Mouse (Mus musculus): ENCODE data around the gene Cldn8.

Gene Cldn8

DNA sequence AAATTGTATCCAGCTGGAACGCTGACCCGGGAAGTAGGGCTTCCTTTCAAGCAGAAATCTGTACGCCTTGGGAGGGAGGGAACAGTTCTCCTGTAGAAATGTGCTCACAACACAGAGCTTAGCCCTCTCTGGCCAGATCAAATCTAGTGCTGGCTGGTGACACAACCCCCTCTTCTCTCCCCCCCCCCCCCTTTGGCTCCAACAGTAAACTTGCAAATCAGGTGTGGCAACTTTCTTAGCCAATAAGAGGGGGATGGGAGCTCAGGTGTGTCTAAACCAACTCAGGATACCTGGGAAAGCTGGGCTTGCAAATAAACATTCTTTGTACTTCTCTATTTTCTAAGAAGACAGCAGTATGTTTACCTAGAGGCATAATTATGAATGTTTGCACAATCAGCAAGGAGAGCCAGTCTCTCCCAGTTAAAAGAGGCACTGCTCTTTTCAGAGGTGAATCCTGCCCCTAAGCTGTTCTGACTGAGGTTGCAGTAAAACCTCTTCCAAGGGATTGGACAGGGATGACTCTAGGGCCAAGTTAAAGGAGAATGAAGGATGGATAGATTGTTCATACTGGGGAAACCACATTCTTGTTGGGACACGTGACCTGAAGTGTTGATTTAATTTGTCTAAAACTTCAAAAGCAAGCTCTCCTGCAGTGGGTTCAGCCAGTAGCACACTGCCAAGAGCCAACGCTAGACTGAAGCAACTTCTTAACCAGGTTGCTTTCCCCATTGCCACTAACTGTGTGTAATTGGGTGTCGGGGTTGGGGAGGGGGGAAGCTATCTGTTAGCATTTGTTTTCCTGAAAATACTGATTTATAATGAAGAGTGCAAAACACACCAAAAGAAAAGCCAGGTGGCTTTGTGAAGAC, at the start of gene Cldn8:
TSS of gene Cldn8 (minus strand) at position 139 of the 869 bp plus-strand sequence.
- TF ChIP-seq GATA4 (IDR thresholded peaks at IDR 0.05; ENCODE audit: insufficient replicate concordance, low read length), result no peak

DNA sequence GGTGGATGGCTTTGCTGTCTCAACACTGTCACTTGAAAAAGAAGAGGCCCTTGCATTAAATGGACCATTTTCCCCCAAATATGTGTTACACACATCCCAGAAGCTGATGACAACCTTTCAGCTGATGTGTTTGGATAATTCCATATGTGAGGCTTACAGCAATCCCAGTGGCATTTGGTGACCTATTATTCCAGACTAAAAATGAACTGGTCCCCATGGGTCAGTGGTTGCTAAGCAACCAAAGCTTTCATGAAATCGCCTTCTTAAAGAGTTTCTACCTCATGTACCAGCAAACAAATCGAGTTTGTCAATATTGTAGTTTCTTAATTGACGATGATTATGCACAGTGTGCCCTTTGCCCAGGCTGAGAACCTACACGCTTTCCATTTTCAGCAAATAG, 49.7 kb upstream of the Cldn8 start:
- no peak for TF ChIP-seq GATA4 (IDR thresholded peaks at IDR 0.05; ENCODE audit: insufficient replicate concordance, low read length)

DNA sequence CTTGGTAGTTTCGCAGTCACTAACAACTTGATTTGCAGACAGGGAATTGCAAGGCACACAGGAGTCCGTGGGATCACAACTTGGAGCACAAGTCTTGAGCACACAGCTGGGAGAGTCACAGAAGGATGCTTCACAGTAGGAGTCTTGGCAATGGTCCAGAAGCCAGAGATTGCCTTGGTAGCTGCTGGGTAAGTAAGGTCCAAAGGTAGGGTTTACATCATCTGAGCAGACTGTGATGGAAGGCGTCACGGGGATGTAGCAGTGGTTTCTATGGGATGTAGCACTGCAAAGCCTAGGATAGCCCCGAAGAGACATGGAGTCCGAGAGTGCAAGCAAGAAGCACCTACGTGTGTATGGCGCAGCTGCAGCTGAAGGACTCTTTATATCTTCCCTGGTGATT, 48.9 kb upstream of the Cldn8 start, which contains the start of gene Krtap24-1:
TSS of gene Krtap24-1 (minus strand) at position 358 of the 400 bp plus-strand sequence.
- no peak for TF ChIP-seq GATA4 (IDR thresholded peaks at IDR 0.05; ENCODE audit: insufficient replicate concordance, low read length)

DNA sequence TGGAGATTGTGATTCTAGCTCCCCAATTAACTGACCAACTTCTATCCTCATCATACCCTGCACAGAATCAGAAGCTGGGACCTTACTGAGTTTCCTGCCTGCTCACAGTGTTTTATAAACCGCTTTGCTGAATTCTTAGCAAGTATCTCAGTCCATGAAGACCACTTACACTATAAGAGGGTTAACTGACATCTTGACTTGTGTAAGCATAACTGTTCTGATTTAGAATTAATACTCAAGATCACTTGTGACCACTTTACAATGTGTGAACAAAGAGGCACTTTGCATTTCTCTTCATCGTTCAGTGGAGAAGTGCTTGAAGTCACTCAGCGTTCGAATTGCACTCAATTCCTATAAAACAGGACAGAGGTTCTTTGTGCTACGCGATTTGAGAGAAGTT, 41.6 kb upstream of the Cldn8 start:
- TF ChIP-seq GATA4 (IDR thresholded peaks at IDR 0.05; ENCODE audit: insufficient replicate concordance, low read length), result no peak

DNA sequence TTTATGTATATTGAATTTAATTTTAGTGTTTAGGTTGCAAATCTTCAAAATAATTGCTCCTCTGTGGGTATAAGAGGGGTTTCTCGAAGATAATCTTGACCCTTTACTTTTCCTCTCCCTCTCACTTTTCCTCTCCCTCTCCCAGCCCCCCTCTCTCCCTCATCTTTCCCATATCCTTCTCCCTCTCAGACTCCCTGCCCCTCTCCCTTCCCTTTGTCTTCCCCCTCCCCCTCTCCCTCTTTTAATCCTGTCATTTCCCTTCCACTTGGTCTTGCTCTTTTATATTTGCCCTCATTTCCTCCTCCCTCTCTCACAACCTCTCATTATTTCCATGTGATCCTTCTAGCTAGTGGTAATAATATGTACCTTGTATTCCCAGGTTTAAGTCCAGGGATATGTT, 39.5 kb upstream of the Cldn8 start:
- no peak for TF ChIP-seq GATA4 (IDR thresholded peaks at IDR 0.05; ENCODE audit: insufficient replicate concordance, low read length)

DNA sequence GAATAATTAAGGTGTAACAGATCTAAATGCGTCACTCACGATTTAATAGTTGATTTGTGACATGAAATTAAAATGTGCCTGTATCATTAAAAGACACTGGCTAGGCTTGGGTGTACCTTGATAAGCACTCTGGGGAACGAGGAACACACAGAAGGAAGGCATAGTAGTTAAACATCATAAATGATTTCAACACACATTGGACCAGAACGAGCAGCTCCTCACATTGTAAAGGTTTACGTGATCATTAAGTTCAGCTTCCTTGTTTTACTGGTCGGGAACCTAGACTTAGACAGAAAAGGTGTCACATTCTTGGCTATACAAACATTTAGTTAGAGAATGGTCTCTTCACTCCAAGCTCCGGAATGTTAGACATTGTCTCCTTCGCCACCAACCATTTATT, 37.3 kb upstream of the Cldn8 start:
- TF ChIP-seq GATA4 (IDR thresholded peaks at IDR 0.05; ENCODE audit: insufficient replicate concordance, low read length), result no peak

DNA sequence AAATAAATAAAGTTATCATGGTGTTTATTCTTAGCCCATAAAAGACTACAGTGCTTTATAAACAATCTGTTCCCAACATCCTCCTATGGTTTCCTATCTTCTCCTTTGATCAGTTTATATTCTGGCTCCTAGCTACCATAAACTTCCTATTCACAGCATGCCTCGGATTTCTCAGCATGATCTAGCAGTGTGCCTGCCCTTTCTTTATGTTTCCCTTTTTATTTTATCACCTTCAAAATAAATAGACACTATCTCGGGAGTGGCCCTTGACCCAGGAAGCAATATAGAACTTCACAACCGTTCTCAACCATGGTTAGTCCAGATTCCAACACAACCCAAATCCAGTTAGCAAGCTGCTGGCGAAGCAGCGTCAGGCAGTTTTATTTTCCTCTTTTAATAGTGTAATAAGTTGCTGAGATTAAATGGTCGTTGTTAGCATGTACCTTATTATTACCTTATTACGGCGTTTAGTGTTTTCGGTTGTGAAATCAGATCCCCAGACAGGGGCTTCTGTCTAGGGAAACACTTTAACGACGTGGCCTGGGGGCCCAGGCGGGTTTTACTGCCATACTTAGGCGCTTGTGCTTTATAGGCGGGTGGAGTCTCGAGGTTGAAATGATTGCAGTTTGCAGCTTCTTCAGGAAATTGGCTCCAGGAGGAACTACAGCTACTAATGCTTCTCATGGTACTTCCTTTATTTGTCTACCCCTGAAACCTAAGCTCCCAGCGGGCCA, 36.7 kb upstream of the Cldn8 start:
- no peak for TF ChIP-seq GATA4 (IDR thresholded peaks at IDR 0.05; ENCODE audit: insufficient replicate concordance, low read length)

DNA sequence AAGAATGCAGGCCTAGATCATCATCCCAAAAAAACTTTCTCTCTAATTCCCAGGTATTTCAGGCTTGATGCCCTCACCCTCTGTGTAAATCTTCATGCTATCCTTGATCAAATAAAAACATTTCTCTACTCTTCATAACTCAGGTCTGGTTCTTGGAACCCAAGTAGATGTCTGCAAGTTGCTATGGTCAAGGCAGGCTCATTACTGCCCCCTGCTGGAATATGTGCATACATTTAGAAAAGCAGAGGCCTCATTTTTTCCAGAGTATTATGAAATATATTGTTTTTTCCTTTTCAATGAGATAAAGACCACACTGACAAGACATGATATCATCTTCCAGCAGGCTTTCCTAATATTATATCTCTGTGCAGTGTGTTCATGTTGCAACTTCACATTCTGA, 29.8 kb upstream of the Cldn8 start:
- TF ChIP-seq GATA4 (IDR thresholded peaks at IDR 0.05; ENCODE audit: insufficient replicate concordance, low read length), result no peak

DNA sequence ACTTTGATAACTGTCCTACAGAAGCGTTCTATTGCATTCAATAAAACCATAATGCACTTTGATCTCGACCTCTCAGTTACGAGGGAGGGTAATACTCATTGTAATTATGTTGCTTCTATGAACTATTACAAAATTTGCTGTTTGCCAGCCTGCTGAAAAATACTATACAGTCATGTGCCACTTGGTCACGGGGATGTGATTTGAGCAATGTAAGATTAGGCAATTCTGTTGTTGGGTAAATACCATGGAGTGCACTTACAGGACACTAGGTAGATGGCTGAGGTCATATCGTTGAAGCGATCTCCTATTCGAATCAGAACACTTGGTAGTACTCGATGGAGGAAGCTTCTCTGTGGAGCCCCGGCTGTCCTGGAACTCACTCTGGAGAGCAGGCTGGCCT, 20.4 kb upstream of the Cldn8 start:
- TF ChIP-seq GATA4 (IDR thresholded peaks at IDR 0.05; ENCODE audit: insufficient replicate concordance, low read length), result no peak

DNA sequence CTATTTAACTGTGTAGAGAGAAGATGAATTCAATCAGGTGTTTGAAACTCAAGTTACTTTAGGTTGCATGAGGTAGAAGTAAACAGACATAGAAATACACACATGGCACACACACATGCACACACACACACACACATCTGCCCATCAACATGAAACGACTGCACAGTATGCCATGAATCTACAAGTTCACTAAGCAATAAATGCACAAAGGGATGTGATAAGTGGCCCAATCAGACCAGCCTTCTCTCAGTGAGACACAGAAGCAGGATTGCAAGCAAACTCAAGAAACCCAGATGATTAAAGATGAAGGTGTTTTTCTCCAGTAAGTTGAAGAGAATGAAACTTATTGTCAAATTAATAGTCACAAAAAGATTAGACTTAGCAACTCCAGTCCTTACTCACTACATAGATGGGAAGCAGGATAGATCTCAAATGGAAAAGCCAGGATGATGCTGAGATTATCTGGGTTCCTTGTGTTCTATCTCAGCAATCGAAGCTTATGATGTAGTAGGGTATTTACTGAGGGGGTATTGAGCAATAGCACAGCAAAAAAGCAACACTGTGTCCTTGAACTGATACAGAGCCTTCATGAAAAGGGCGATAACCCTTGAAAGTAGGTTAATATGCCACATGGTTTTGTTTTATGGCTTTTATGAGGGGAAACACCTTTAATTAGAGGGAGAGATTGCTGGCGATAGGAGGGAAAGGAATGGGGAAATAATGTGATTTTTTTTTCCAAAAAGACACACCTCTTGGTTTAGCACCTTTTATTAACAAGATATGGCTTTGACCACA, 13.1 kb upstream of the Cldn8 start:
- no peak for TF ChIP-seq GATA4 (IDR thresholded peaks at IDR 0.05; ENCODE audit: insufficient replicate concordance, low read length)

DNA sequence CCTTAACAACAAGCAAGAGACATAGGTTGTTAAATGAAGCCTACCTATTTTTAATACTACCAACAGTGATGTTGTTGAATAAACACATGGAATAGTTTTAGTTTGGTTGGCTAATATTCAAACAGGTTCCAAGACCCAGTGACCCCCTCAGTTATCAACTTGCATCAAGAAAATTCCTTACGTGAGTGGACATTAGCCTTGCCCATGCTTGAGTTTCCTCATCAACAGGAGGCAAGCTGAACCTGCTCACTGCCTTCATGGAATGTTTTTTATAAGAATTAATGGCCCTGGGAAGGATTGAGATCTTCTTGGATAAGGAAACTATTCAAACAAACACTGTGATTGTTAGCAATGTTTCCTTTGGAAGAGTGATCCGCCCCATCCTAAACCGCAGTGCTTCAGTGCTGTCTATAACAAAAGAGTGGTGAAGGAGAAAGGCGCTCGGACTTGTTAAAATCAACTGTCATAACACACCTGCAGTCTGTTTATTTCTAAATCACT, 10.0 kb upstream of the Cldn8 start:
- no peak for TF ChIP-seq GATA4 (IDR thresholded peaks at IDR 0.05; ENCODE audit: insufficient replicate concordance, low read length)

DNA sequence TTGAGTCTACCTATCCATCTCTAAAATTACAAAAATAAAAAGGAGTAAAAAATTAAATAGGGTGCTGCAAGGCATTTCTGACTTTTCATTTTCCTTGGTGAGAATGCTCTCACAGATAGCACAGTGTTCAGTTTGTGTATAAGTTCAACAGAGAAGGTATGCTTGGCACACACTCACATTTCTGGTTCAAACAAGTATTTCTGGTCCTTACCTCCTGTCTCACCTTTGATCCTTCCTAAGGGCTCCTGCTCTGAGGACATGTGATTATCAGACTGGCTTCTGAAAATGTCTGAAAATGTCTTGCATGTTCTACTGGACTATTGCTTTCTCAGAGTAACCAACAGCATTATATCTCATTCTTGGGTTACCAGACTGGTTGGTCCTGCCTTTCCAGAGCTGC, 7.2 kb upstream of the Cldn8 start:
- TF ChIP-seq GATA4 (IDR thresholded peaks at IDR 0.05; ENCODE audit: insufficient replicate concordance, low read length), result no peak

DNA sequence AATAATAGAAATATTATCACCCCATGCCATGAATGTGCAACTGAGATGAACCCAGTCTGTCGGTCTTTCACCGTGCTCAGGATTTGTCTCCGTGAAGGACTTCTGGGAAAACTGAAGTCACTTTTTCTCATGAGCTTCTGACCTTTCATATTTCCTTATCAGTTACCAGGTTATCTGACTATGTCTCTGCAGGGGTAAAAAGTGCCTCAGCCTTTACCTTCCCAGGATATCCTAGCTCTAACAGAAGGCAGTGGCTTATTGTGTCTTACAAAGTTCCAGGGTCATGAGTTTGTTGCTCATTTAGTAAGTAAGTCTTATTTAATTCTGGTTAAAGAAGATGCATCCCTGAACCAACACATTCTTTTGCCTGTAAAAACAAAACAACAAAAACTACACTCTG, 6.7 kb upstream of the Cldn8 start:
- no peak for TF ChIP-seq GATA4 (IDR thresholded peaks at IDR 0.05; ENCODE audit: insufficient replicate concordance, low read length)

DNA sequence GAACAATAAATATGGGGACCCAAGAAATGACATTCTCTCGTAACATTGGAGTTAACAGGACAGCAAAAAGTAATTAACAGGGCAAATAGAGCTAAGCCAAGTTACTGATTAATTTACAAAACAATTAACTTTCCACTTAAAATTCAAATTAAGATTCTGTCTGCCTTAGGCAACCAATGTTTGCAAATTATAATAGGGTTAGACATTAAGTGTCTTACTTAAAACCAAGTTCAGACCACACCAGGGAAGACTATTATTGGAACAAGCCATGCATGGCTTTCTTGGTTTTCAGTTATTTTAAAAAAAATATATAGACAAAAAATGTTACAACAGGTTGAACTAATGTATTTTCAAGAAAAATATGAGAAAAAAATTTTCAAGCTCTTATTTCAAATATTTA, 6.1 kb upstream of the Cldn8 start:
- no peak for TF ChIP-seq GATA4 (IDR thresholded peaks at IDR 0.05; ENCODE audit: insufficient replicate concordance, low read length)

DNA sequence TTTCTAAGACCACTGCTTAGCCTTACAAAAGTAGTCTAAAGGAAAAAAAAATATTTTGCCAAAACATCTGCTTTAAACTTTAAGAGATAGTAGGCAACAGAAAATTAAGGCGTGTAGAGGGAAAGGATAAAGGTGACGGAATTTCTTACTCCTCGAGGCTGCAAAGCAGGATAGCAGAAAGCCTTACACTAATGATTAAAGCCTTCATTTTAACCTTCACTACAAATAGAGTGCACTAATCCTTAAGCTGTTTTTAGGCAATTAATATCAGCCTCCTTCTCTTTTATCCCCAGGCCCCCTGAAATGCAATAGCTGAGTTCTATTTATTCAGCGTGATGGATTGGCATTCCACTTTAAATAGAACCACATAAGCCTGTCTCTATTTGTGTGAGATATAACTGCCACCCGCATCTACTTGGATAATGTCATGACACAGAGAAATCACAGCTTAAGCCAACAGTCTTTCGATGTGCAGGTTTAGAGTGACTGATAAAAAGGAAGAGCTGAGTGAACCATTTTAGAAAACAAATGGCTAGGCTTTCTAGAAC, 1.3 kb downstream of the Cldn8 start:
- TF ChIP-seq GATA4 (IDR thresholded peaks at IDR 0.05; ENCODE audit: insufficient replicate concordance, low read length), result no peak

All from liver, adult (tissue).